Mouse (Mus musculus) bone marrow, adult 2 months (tissue): ENCODE measurements around the gene Selplg.

ENCODE experiments used
- CTCF ChIP-seq: fragments of 200-500 bp; IDR thresholded peaks from 2 replicates; pipeline ENCODE4 v1.5.1; 2011; ENCODE audit warnings: low read length, control low read depth; ENCODE audit not compliant: control insufficient read depth, insufficient read depth
- POLR2A ChIP-seq: fragments of 200-500 bp; IDR thresholded peaks from 2 replicates; pipeline ENCODE4 v1.6.1; 2011; ENCODE audit warnings: low read depth, mild to moderate bottlenecking, control low read depth, low read length, borderline replicate concordance; ENCODE audit not compliant: control insufficient read depth

DNA sequence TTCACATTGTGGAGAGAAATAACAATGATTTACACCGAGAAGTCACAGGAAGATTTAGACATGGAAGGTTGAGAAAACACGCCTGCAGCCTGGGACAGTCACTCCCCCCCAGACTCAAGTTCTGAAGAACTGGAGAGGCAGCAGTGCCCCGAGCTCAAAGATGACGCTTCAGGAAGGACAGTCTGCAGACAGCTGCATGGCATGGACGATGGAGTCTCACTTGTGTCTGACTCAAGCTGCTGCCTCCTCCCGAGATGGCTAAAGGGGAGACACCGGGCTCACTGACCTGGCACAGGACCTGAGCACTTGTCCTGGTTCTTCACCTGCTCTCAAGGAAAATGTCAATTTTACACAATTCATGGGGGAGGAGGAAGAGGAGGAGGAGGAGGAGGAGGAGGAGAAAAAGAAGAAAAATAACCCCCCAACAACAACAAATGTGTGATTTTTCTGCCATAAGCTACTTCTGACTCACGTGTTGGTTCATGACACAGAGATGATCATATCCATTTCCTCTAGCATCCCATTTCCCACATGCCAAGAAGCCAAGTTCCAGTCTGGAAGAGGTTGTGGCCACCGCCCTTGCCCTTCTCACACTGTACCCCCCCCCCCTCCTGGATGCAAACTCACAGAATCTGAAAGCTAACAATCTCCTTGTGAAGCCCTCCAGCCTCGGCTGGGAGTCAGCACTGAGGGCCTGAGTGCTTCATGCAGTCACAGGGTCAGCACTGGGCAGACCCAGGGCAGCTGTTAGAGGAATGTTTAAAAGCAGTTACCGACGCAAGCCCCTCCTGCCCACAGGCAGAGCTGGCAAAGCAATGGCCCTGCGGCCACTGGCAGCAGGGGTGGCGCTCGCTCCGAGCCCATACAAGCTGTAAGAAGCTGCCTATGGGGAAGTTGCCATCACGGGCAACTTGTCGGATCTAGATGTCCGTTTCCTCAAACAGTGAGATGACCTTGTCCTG lies 41.9 kb upstream of the Selplg start:
- TF ChIP-seq POLR2A, result no peak
- TF ChIP-seq CTCF, result no peak
